Mouse (Mus musculus) liver, embryonic 14.5 days (tissue): ENCODE data around the gene Ptprb. TPM values are rescaled to one million over a fixed set of nuclear protein-coding genes. Genes with fewer than 3 reads are reported as not detected.

Experiments used
- ATAC-seq: fragments of 200-750 bp; cut with Nextera tagmentation; 2 replicates; pipeline ENCODE4 v1.8.0; 2017; ENCODE audit warnings: moderate number of reproducible peaks, mild to moderate bottlenecking, moderate library complexity; ENCODE audit not compliant: insufficient read depth
- DNase-seq, 3 experiments: peaks; one replicate each; pipeline ENCODE4 v3.0.0-alpha.2; 2012 to 2013; ENCODE audit warnings: low read depth in 3 of 3, low spot score in 3 of 3
- H3K27ac ChIP-seq: fragments of 300-500 bp; sonication (generic); 2 replicates; pipeline ENCODE4 v1.5.1; 2014; ENCODE audit warnings: moderate library complexity, mild to moderate bottlenecking, control low read depth, inconsistent platforms
- H3K27me3 ChIP-seq: fragments of 300-500 bp; sonication (generic); 2 replicates; pipeline ENCODE4 v1.6.1; 2014; ENCODE audit warnings: mild to moderate bottlenecking, low read length, moderate library complexity; ENCODE audit not compliant: control insufficient read depth, insufficient read depth
- H3K36me3 ChIP-seq: fragments of 300-500 bp; sonication (generic); replicated peaks from 2 replicates; pipeline ENCODE4 v1.6.1; 2014; ENCODE audit warnings: low read depth; ENCODE audit not compliant: control insufficient read depth, insufficient read depth
- H3K4me1 ChIP-seq, 2 experiments: fragments of 200-500 bp in 1 of 2; fragments of 300-500 bp in 1 of 2; sonication (generic) in 1 of 2; replicated peaks; 2 replicates each; pipeline ENCODE4 v1.6.1; 2012 to 2014; ENCODE audit warnings: antibody characterized with exemption in 1 of 2, inconsistent platforms in 1 of 2, low read length in 1 of 2; ENCODE audit not compliant: control insufficient read depth in 2 of 2, insufficient read depth in 2 of 2
- H3K4me2 ChIP-seq: fragments of 300-500 bp; sonication (generic); 2 replicates; pipeline ENCODE4 v1.6.1; 2014; ENCODE audit warnings: low read depth, mild to moderate bottlenecking, control low read depth, moderate library complexity
- H3K4me3 ChIP-seq, 2 experiments: fragments of 200-500 bp in 1 of 2; fragments of 300-500 bp in 1 of 2; sonication (generic) in 1 of 2; 2 replicates each; pipeline ENCODE4 v1.5.1; 2012 to 2014; ENCODE audit warnings: low read depth in 2 of 2, low read length in 2 of 2, mild to moderate bottlenecking in 2 of 2, control low read depth in 1 of 2, inconsistent platforms in 1 of 2, moderate library complexity in 1 of 2; ENCODE audit not compliant: insufficient read depth in 1 of 2
- H3K9ac ChIP-seq: fragments of 300-500 bp; sonication (generic); replicated peaks from 2 replicates; pipeline ENCODE4 v1.6.1; 2014; ENCODE audit warnings: mild to moderate bottlenecking, control low read depth, moderate library complexity
- H3K9me3 ChIP-seq: fragments of 300-500 bp; sonication (generic); 2 replicates; pipeline ENCODE4 v1.6.1; 2016; ENCODE audit warnings: low read length, mixed read lengths; ENCODE audit not compliant: control insufficient read depth
- CTCF ChIP-seq: IDR thresholded peaks from 2 replicates; pipeline ENCODE4 v1.5.1; 2016; ENCODE audit warnings: antibody characterized with exemption, low read depth, control low read depth
- EP300 ChIP-seq: IDR thresholded peaks from 2 replicates; pipeline ENCODE4 v1.6.1; 2016; ENCODE audit warnings: antibody characterized with exemption, low read depth
- WGBS: fragments of 180-500 bp; shearing (Covaris S2); extraction: QIAGEN DNeasy Blood & Tissue Kit; methylation state at CpG from one replicate; pipeline ENCODE4 v1.1.7; 2014; ENCODE audit not compliant: insufficient replicate concordance; 5-methylcytosine and 5-hydroxymethylcytosine counted together
- polyA plus RNA-seq, 2 experiments: library from polyadenylated mRNA; depleted of rRNA in 1 of 2; stranded (reverse) in 1 of 2; unstranded in 1 of 2; fragments of >200 nt; fragmentation: Nextera tagmentation in 1 of 2; extraction: Ambion mirVana in 1 of 2; gene quantifications; 2 replicates each; pipeline versions ENCODE4 v1.2.1 to v1.2.3; 2012 to 2014

Ptprb gene
- polyA plus RNA-seq, 2 experiments, result 0.71 to 1.0 TPM

GRCm38 (mm10) chr10:116271470-116271915 lies 3.8 kb upstream of the Ptprb start:
- ATAC-seq (no peak), DNase-seq (no peak)
- Histone ChIP-seq H3K27me3 (no peaks in the 10 kb centered on the region), H3K4me3 (no peak overlapping the region), H3K36me3 (no peaks in the 10 kb centered on the region), H3K9ac (no peak overlapping the region), H3K4me1 (peaks cover 0 to 19% of the 10 kb centered on the region in 2 experiments; a peak in 2 of 4 replicates), H3K9me3 (no peaks in the 10 kb centered on the region), H3K27ac (no peak overlapping the region), H3K4me2 (no peak overlapping the region)
- TF ChIP-seq CTCF (no peak), EP300 (no peak)
- WGBS, result 67% methylated on average over 10 of the region's 10 CpGs

- H3K4me1 ChIP-seq, result peaks cover 0 to 16% of the 10 kb centered on the region in 2 experiments; a peak in 2 of 4 replicates
- no peaks in the 10 kb centered on the region for H3K9me3 ChIP-seq
- no peaks in the 10 kb centered on the region for H3K36me3 ChIP-seq
- no peak overlapping the region for H3K4me3 ChIP-seq
- H3K4me2 ChIP-seq, result no peak overlapping the region
- H3K9ac ChIP-seq, result no peak overlapping the region
- DNase-seq (no peak), ATAC-seq (no peak)
- H3K27me3 ChIP-seq, result no peaks in the 10 kb centered on the region
- WGBS, result 49% methylated on average over 3 of the region's 3 CpGs
- no peak overlapping the region for H3K27ac ChIP-seq
- TF ChIP-seq CTCF (no peak), EP300 (no peak)
These were observed 3.2 kb upstream of the Ptprb start for GRCm38 (mm10) chr10:116272156-116272555.

GRCm38 (mm10) chr10:116286697-116287344 lies 11.5 kb downstream of the Ptprb start:
- no peaks in the 10 kb centered on the region for H3K9me3 ChIP-seq
- no peak overlapping the region for H3K4me3 ChIP-seq
- no peak overlapping the region for H3K9ac ChIP-seq
- no peaks in the 10 kb centered on the region for H3K36me3 ChIP-seq
- no peak overlapping the region for H3K4me2 ChIP-seq
- H3K27me3 ChIP-seq, result no peaks in the 10 kb centered on the region
- peaks cover 0 to 2% of the 10 kb centered on the region in 2 experiments; a peak in 1 of 4 replicates for H3K4me1 ChIP-seq
- H3K27ac ChIP-seq, result no peak overlapping the region
- DNase-seq, result no peak
- WGBS, result 53% methylated on average over 7 of the region's 7 CpGs
- no peak for ATAC-seq
- TF ChIP-seq EP300 (no peak), CTCF (no peak)

GRCm38 (mm10) chr10:116288130-116288529 lies 12.8 kb downstream of the Ptprb start:
- H3K36me3 ChIP-seq, result no peaks in the 10 kb centered on the region
- H3K27ac ChIP-seq, result no peak overlapping the region
- peaks cover 0 to 2% of the 10 kb centered on the region in 2 experiments; a peak in 1 of 4 replicates for H3K4me1 ChIP-seq
- H3K9me3 ChIP-seq, result no peaks in the 10 kb centered on the region
- WGBS, result 10% methylated on average over 9 of the region's 9 CpGs
- H3K4me3 ChIP-seq, result no peak overlapping the region
- TF ChIP-seq CTCF (no peak), EP300 (no peak)
- no peak overlapping the region for H3K4me2 ChIP-seq
- ATAC-seq (peak; percentile 61; the same call in 1 of the 2 replicates), DNase-seq (no peak)
- no peak overlapping the region for H3K9ac ChIP-seq
- no peaks in the 10 kb centered on the region for H3K27me3 ChIP-seq

- H3K27ac ChIP-seq, result no peak overlapping the region
- ATAC-seq (no peak), DNase-seq (no peak)
- H3K4me3 ChIP-seq, result no peak overlapping the region
- H3K36me3 ChIP-seq, result no peaks in the 10 kb centered on the region
- H3K27me3 ChIP-seq, result no peaks in the 10 kb centered on the region
- no peaks in the 10 kb centered on the region for H3K9me3 ChIP-seq
- no peak overlapping the region for H3K4me2 ChIP-seq
- no peak for TF ChIP-seq CTCF
- no peak for TF ChIP-seq EP300
- H3K9ac ChIP-seq, result no peak overlapping the region
- WGBS, result 39% methylated on average over 4 of the region's 4 CpGs
- H3K4me1 ChIP-seq, result peaks cover 0 to 2% of the 10 kb centered on the region in 2 experiments; a peak in 1 of 4 replicates
These were observed 15.2 kb downstream of the Ptprb start for GRCm38 (mm10) chr10:116290483-116290882.
